Mouse (Mus musculus): ENCODE measurements around the gene Cadm1. TPM values are rescaled to one million over a fixed set of nuclear protein-coding genes. Genes with fewer than 3 reads are reported as not detected.

The Cadm1 gene
- polyA plus RNA-seq, 1 experiment from 2014 or later = 68.4 TPM

- no peaks in the 10 kb centered on the region for H3K36me3 ChIP-seq
- peaks cover 36% of the 10 kb centered on the region for H3K4me1 ChIP-seq
- DNase-seq (ENCODE audit: low spot score) = no peak
- H3K27me3 ChIP-seq (ENCODE audit: insufficient read depth, poor library complexity, severe bottlenecking) = no peaks in the 10 kb centered on the region
- 26% methylated on average over 5 of the region's 5 CpGs for WGBS
- no peaks in the 10 kb centered on the region for H3K9me3 ChIP-seq
- peak overlapping the region; percentile 23; the same call in 1 of the 2 replicates for H3K27ac ChIP-seq
- H3K4me3 ChIP-seq = no peak overlapping the region
Observed at GRCm38 (mm10) chr9:47771953-47772352, 242.0 kb downstream of the Cadm1 start.

GRCm38 (mm10) chr9:47772750-47773149, 242.8 kb downstream of the Cadm1 start:
- H3K27ac ChIP-seq = peak overlapping the region; percentile 23
- no peak for DNase-seq (ENCODE audit: low spot score)
- H3K27me3 ChIP-seq (ENCODE audit: insufficient read depth, poor library complexity, severe bottlenecking) = no peaks in the 10 kb centered on the region
- no peak overlapping the region for H3K4me3 ChIP-seq
- peaks cover 42% of the 10 kb centered on the region for H3K4me1 ChIP-seq
- WGBS = 89% methylated on average over 6 of the region's 6 CpGs
- no peaks in the 10 kb centered on the region for H3K36me3 ChIP-seq
- H3K9me3 ChIP-seq = no peaks in the 10 kb centered on the region

GRCm38 (mm10) chr9:47776941-47777919, 247.3 kb downstream of the Cadm1 start:
- WGBS = 74% methylated on average over 9 of the region's 9 CpGs
- Histone ChIP-seq H3K36me3 (no peaks in the 10 kb centered on the region), H3K9me3 (no peaks in the 10 kb centered on the region), H3K4me3 (no peak overlapping the region), H3K27me3 (ENCODE audit: insufficient read depth, poor library complexity, severe bottlenecking) (no peaks in the 10 kb centered on the region), H3K4me1 (peaks cover 51% of the 10 kb centered on the region), H3K27ac (no peak overlapping the region)
- peak; percentile 58 for DNase-seq (ENCODE audit: low spot score)

GRCm38 (mm10) chr9:47778438-47778837, 248.5 kb downstream of the Cadm1 start:
- H3K27me3 ChIP-seq (ENCODE audit: insufficient read depth, poor library complexity, severe bottlenecking) = no peaks in the 10 kb centered on the region
- H3K4me3 ChIP-seq = no peak overlapping the region
- no peaks in the 10 kb centered on the region for H3K9me3 ChIP-seq
- 35% methylated on average over 11 of the region's 11 CpGs for WGBS
- peak overlapping the region; percentile 31 for H3K27ac ChIP-seq
- peak; percentile 78 for DNase-seq (ENCODE audit: low spot score)
- H3K36me3 ChIP-seq = no peaks in the 10 kb centered on the region
- peaks cover 41% of the 10 kb centered on the region for H3K4me1 ChIP-seq

GRCm38 (mm10) chr9:47779291-47779690, 249.3 kb downstream of the Cadm1 start:
- Histone ChIP-seq H3K4me1 (peaks cover 41% of the 10 kb centered on the region), H3K36me3 (no peaks in the 10 kb centered on the region), H3K27ac (no peak overlapping the region), H3K27me3 (ENCODE audit: insufficient read depth, poor library complexity, severe bottlenecking) (no peaks in the 10 kb centered on the region), H3K4me3 (no peak overlapping the region), H3K9me3 (no peaks in the 10 kb centered on the region)
- peak; percentile 19 for DNase-seq (ENCODE audit: low spot score)
- 57% methylated on average over 6 of the region's 6 CpGs for WGBS

- H3K9me3 ChIP-seq = no peaks in the 10 kb centered on the region
- 59% methylated on average over 3 of the region's 3 CpGs for WGBS
Observed at GRCm38 (mm10) chr9:47786642-47787041, 256.7 kb downstream of the Cadm1 start.

GRCm38 (mm10) chr9:47798478-47798877, 268.5 kb downstream of the Cadm1 start:
- peaks cover 12% of the 10 kb centered on the region for H3K36me3 ChIP-seq
- WGBS = 88% methylated on average over 5 of the region's 5 CpGs
- no peak overlapping the region for H3K4me3 ChIP-seq
- H3K27ac ChIP-seq = no peak overlapping the region
- H3K4me1 ChIP-seq = peaks cover 5% of the 10 kb centered on the region
- no peaks in the 10 kb centered on the region for H3K9me3 ChIP-seq
- H3K27me3 ChIP-seq (ENCODE audit: insufficient read depth, poor library complexity, severe bottlenecking) = no peaks in the 10 kb centered on the region
- DNase-seq (ENCODE audit: low spot score) = no peak

More at GRCm38 (mm10) chr9:47786642-47787041, 256.7 kb downstream of the Cadm1 start:
- Histone ChIP-seq H3K4me3 (no peak overlapping the region), H3K27ac (no peak overlapping the region), H3K4me1 (peaks cover 25% of the 10 kb centered on the region), H3K27me3 (ENCODE audit: insufficient read depth, poor library complexity, severe bottlenecking) (no peaks in the 10 kb centered on the region), H3K36me3 (no peaks in the 10 kb centered on the region)
- no peak for DNase-seq (ENCODE audit: low spot score)

GRCm38 (mm10) chr9:47801242-47801641, 271.3 kb downstream of the Cadm1 start:
- Histone ChIP-seq H3K27ac (no peak overlapping the region), H3K36me3 (peaks cover 12% of the 10 kb centered on the region), H3K27me3 (ENCODE audit: insufficient read depth, poor library complexity, severe bottlenecking) (no peaks in the 10 kb centered on the region), H3K4me3 (no peak overlapping the region), H3K4me1 (peaks cover 21% of the 10 kb centered on the region), H3K9me3 (no peaks in the 10 kb centered on the region)
- DNase-seq (ENCODE audit: low spot score) = no peak
- 89% methylated on average over 4 of the region's 4 CpGs for WGBS

- DNase-seq (ENCODE audit: low spot score) = no peak
- WGBS = 91% methylated on average over 4 of the region's 4 CpGs
Observed at GRCm38 (mm10) chr9:47802527-47802926, 272.6 kb downstream of the Cadm1 start.

GRCm38 (mm10) chr9:47803531-47804105, 273.6 kb downstream of the Cadm1 start:
- Histone ChIP-seq H3K4me1 (peaks cover 25% of the 10 kb centered on the region), H3K27me3 (ENCODE audit: insufficient read depth, poor library complexity, severe bottlenecking) (no peaks in the 10 kb centered on the region), H3K9me3 (no peaks in the 10 kb centered on the region), H3K4me3 (no peak overlapping the region), H3K36me3 (peaks cover 12% of the 10 kb centered on the region), H3K27ac (0 out of 2 replicates have a peak overlapping the region, but pooled peaks have one; percentile 52)
- DNase-seq (ENCODE audit: low spot score) = no peak
- WGBS = 30% methylated on average over 13 of the region's 13 CpGs

More at GRCm38 (mm10) chr9:47802527-47802926, 272.6 kb downstream of the Cadm1 start:
- no peak overlapping the region for H3K27ac ChIP-seq
- no peaks in the 10 kb centered on the region for H3K27me3 ChIP-seq (ENCODE audit: insufficient read depth, poor library complexity, severe bottlenecking)
- H3K9me3 ChIP-seq = no peaks in the 10 kb centered on the region
- H3K36me3 ChIP-seq = peaks cover 12% of the 10 kb centered on the region
- no peak overlapping the region for H3K4me3 ChIP-seq
- peaks cover 21% of the 10 kb centered on the region for H3K4me1 ChIP-seq

- Histone ChIP-seq H3K4me3 (no peak overlapping the region), H3K4me1 (peaks cover 25% of the 10 kb centered on the region), H3K27me3 (ENCODE audit: insufficient read depth, poor library complexity, severe bottlenecking) (no peaks in the 10 kb centered on the region), H3K36me3 (no peaks in the 10 kb centered on the region), H3K9me3 (no peaks in the 10 kb centered on the region), H3K27ac (no peak overlapping the region)
- WGBS = 72% methylated on average over 7 of the region's 7 CpGs
- DNase-seq (ENCODE audit: low spot score) = no peak
Observed at GRCm38 (mm10) chr9:47805658-47806057, 275.7 kb downstream of the Cadm1 start.

GRCm38 (mm10) chr9:47825668-47826067, 295.7 kb downstream of the Cadm1 start:
- Histone ChIP-seq H3K4me1 (peaks cover 10% of the 10 kb centered on the region), H3K4me3 (no peak overlapping the region), H3K27ac (no peak overlapping the region), H3K9me3 (no peaks in the 10 kb centered on the region), H3K36me3 (no peaks in the 10 kb centered on the region), H3K27me3 (ENCODE audit: insufficient read depth, poor library complexity, severe bottlenecking) (no peaks in the 10 kb centered on the region)
- DNase-seq (ENCODE audit: low spot score) = no peak
- 86% methylated on average over 4 of the region's 4 CpGs for WGBS

- DNase-seq (ENCODE audit: low spot score) = no peak
Observed at GRCm38 (mm10) chr9:47828762-47829161, 298.8 kb downstream of the Cadm1 start.

More at GRCm38 (mm10) chr9:47828762-47829161, 298.8 kb downstream of the Cadm1 start:
- Histone ChIP-seq H3K36me3 (no peaks in the 10 kb centered on the region), H3K27ac (no peak overlapping the region; the same call in 1 of the 2 replicates), H3K9me3 (no peaks in the 10 kb centered on the region), H3K27me3 (ENCODE audit: insufficient read depth, poor library complexity, severe bottlenecking) (no peaks in the 10 kb centered on the region), H3K4me1 (peaks cover 14% of the 10 kb centered on the region), H3K4me3 (peak overlapping the region; percentile 43)
- WGBS = 20% methylated on average over 13 of the region's 13 CpGs

All from heart, embryonic 10.5 days (tissue).